Mouse (Mus musculus) kidney, postnatal 25 days (tissue): ENCODE data around the gene Rnf103.

Experiments used
- DNase-seq, 2 experiments: peaks; one replicate each; pipeline ENCODE4 v3.0.0; 2021; ENCODE audit warnings: mixed read lengths in 2 of 2

The Rnf103 gene

GRCm38 (mm10) chr6:71492756-71493674 lies 679 bp upstream of the Rnf103 start:
- no peak for DNase-seq

GRCm38 (mm10) chr6:71494341-71495020 lies 787 bp downstream of the Rnf103 start:
- peak; percentile 44 to 75 for DNase-seq

GRCm38 (mm10) chr6:71500575-71500974 lies 6.9 kb downstream of the Rnf103 start:
- DNase-seq: no peak

- DNase-seq: no peak
Measured at GRCm38 (mm10) chr6:71503001-71503400, 9.3 kb downstream of the Rnf103 start.

GRCm38 (mm10) chr6:71503670-71504069 lies 10.0 kb downstream of the Rnf103 start:
- no peak for DNase-seq

GRCm38 (mm10) chr6:71504091-71504490 lies 10.4 kb downstream of the Rnf103 start:
- no peak for DNase-seq

- DNase-seq: no peak
Measured at GRCm38 (mm10) chr6:71505671-71506070, 12.0 kb downstream of the Rnf103 start.

GRCm38 (mm10) chr6:71519476-71519875 lies 25.8 kb downstream of the Rnf103 start:
- no peak for DNase-seq

- no peak for DNase-seq
Measured at GRCm38 (mm10) chr6:71525556-71525955, 31.9 kb downstream of the Rnf103 start.

GRCm38 (mm10) chr6:71527056-71527455 lies 33.4 kb downstream of the Rnf103 start:
- no peak for DNase-seq

GRCm38 (mm10) chr6:71527826-71528225 lies 34.1 kb downstream of the Rnf103 start:
- DNase-seq: no peak

GRCm38 (mm10) chr6:71530176-71530575 lies 36.5 kb downstream of the Rnf103 start:
- DNase-seq: no peak

- DNase-seq: no peak
Measured at GRCm38 (mm10) chr6:71537286-71537685, 43.6 kb downstream of the Rnf103 start.

- peak; percentile 95 to 96 for DNase-seq
Measured at GRCm38 (mm10) chr6:71543686-71544499, 50.2 kb downstream of the Rnf103 start, which contains the start of gene Chmp3. Chmp3 (plus strand) TSS chr6:71543797.

GRCm38 (mm10) chr6:71555507-71555951 lies 61.8 kb downstream of the Rnf103 start:
- peak in 1 of 2 experiments; percentile 35 for DNase-seq

GRCm38 (mm10) chr6:71556826-71557225 lies 63.1 kb downstream of the Rnf103 start:
- DNase-seq: no peak
